13 mouse cellular contexts compared by ENCODE assay signal in genomic region chr1:153669728-153670127, GRCm38 (mm10). TPM values are rescaled to one million over a fixed set of nuclear protein-coding genes. Genes with fewer than 3 reads are reported as not detected.
"Had no signal": no experiment of that assay in that cellular context is flagged by ENCODE, and none has a peak within 500 bp of the region (broad histone marks: within the 10 kb centered on the region; RNA-seq: fewer than 3 reads in every experiment).

No protein-coding gene starts in this region.

- H3K4me1 ChIP-seq: liver, embryonic 13.5 days had no signal

- H3K4me3 ChIP-seq: intestine, embryonic 15.5 days; layer of hippocampus, adult 2 months; limb, embryonic 12.5 days; liver, embryonic 13.5 days; midbrain, embryonic 12.5 days had no signal

- H3K9ac ChIP-seq: intestine, embryonic 15.5 days; limb, embryonic 12.5 days; liver, embryonic 13.5 days; midbrain, embryonic 12.5 days had no signal

- ATAC-seq: intestine, embryonic 15.5 days; lung, postnatal 0 days had no signal

- H3K4me2 ChIP-seq: intestine, embryonic 15.5 days; limb, embryonic 12.5 days; liver, embryonic 13.5 days had no signal

- H3K9me3 ChIP-seq: intestine, embryonic 15.5 days; limb, embryonic 12.5 days; liver, embryonic 13.5 days; midbrain, embryonic 12.5 days had no signal

- H3K27ac ChIP-seq: intestine, embryonic 15.5 days; limb, embryonic 12.5 days; liver, embryonic 13.5 days; midbrain, embryonic 12.5 days; stomach, postnatal 0 days had no signal

- DNase-seq: kidney, adult 18-20 months; liver, embryonic 13.5 days; lung, adult 2 months; lung, postnatal 4 days; thymus, adult 18-20 months; thymus, postnatal 14 days had no signal

- H3K36me3 ChIP-seq: intestine, embryonic 15.5 days; limb, embryonic 12.5 days; liver, embryonic 13.5 days; midbrain, embryonic 12.5 days had no signal

RNA-seq across cellular contexts. Expression of gene Rgs8, which starts 16.9 kb away (rescaled TPM):
- polyA plus RNA-seq: urinary bladder, adult 2 months had no signal
